Mouse (Mus musculus): ENCODE results near the gene Tmem41a. TPM values are rescaled to one million over a fixed set of nuclear protein-coding genes. Genes with fewer than 3 reads are reported as not detected.

Tmem41a gene
- total RNA-seq, 2 experiments from 2014 or later = 3.8 to 5.4 TPM

- no peak for DNase-seq
Observed at GRCm38 (mm10) chr16:21901286-21901685, 46.1 kb downstream of the Tmem41a start.

DNA sequence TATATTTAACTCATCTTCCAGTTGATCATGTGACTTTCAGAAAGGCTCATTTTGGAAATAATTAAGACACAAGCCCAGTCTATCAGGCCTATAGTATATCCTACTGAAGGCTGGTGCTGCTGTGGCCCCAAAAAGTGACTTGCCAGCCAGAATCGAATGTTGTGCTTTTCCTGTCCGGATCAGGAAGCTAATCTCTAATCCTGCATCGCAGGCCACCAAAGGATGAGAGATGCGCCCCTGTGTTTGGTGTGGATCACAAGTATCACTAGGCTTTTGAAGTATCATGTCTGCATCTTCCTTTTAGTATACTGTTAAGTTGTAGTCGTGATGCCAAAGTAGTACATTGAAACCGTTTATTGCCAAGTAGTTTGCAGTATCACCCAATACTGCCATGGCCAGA lies 53.5 kb downstream of the Tmem41a start:
- no peak for DNase-seq

DNA sequence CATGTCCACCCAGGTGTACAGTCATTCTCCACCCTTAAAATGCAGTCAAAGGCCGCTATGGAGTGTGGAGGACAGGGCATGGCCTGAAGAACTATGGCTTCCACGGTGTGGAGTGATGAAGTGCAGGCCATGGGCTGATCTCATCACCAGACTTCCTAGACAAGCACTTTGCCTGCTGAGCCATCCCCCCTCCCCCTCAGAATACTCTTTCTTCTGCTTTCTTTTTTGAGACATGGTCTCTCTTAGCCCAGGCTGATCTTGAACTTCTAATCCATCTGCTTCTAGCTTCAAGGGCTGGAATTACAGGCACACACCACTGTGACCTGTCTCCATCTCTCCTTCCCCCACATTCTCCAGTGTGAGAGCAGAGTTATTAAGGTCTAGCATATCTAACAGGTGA lies 59.8 kb downstream of the Tmem41a start:
- DNase-seq = no peak

Other genes starting within 250 kb of the Tmem41a start
- gene Ehhadh, start 159.7 kb downstream of the Tmem41a start, total RNA-seq (2021) = 1 to 10 TPM; 3.4 to 4.4 TPM
- gene Map3k13, start 153.2 kb downstream of the Tmem41a start, total RNA-seq (2021) = under 1 TPM; 0.41 to 0.46 TPM
- not detected for gene Liph, start 48.1 kb upstream of the Tmem41a start, total RNA-seq (2021)
- gene Senp2, start 61.9 kb upstream of the Tmem41a start, total RNA-seq (2021) = 10 to 100 TPM; 22.9 to 27.3 TPM
- 1 to 10 TPM; 3.5 to 6.5 TPM for gene Igf2bp2, start 215.7 kb upstream of the Tmem41a start, total RNA-seq (2021)

All from gastrocnemius, postnatal 25 days (tissue).